Mouse (Mus musculus) liver, embryonic 14.5 days (tissue): ENCODE results near the gene Ypel4. TPM values are rescaled to one million over a fixed set of nuclear protein-coding genes. Genes with fewer than 3 reads are reported as not detected.

Source experiments
- ATAC-seq: fragments of 200-750 bp; cut with Nextera tagmentation; 2 replicates; pipeline ENCODE4 v1.8.0; 2017; ENCODE audit warnings: moderate number of reproducible peaks, mild to moderate bottlenecking, moderate library complexity; ENCODE audit not compliant: insufficient read depth
- DNase-seq, 3 experiments: peaks; one replicate each; pipeline ENCODE4 v3.0.0-alpha.2; 2012 to 2013; ENCODE audit warnings: low read depth in 3 of 3, low spot score in 3 of 3
- H3K27ac ChIP-seq: fragments of 300-500 bp; sonication (generic); 2 replicates; pipeline ENCODE4 v1.5.1; 2014; ENCODE audit warnings: moderate library complexity, mild to moderate bottlenecking, control low read depth, inconsistent platforms
- H3K27me3 ChIP-seq: fragments of 300-500 bp; sonication (generic); 2 replicates; pipeline ENCODE4 v1.6.1; 2014; ENCODE audit warnings: mild to moderate bottlenecking, low read length, moderate library complexity; ENCODE audit not compliant: control insufficient read depth, insufficient read depth
- H3K36me3 ChIP-seq: fragments of 300-500 bp; sonication (generic); replicated peaks from 2 replicates; pipeline ENCODE4 v1.6.1; 2014; ENCODE audit warnings: low read depth; ENCODE audit not compliant: control insufficient read depth, insufficient read depth
- H3K4me1 ChIP-seq, 2 experiments: fragments of 200-500 bp in 1 of 2; fragments of 300-500 bp in 1 of 2; sonication (generic) in 1 of 2; replicated peaks; 2 replicates each; pipeline ENCODE4 v1.6.1; 2012 to 2014; ENCODE audit warnings: antibody characterized with exemption in 1 of 2, inconsistent platforms in 1 of 2, low read length in 1 of 2; ENCODE audit not compliant: control insufficient read depth in 2 of 2, insufficient read depth in 2 of 2
- H3K4me2 ChIP-seq: fragments of 300-500 bp; sonication (generic); 2 replicates; pipeline ENCODE4 v1.6.1; 2014; ENCODE audit warnings: low read depth, mild to moderate bottlenecking, control low read depth, moderate library complexity
- H3K4me3 ChIP-seq, 2 experiments: fragments of 200-500 bp in 1 of 2; fragments of 300-500 bp in 1 of 2; sonication (generic) in 1 of 2; 2 replicates each; pipeline ENCODE4 v1.5.1; 2012 to 2014; ENCODE audit warnings: low read depth in 2 of 2, low read length in 2 of 2, mild to moderate bottlenecking in 2 of 2, control low read depth in 1 of 2, inconsistent platforms in 1 of 2, moderate library complexity in 1 of 2; ENCODE audit not compliant: insufficient read depth in 1 of 2
- H3K9ac ChIP-seq: fragments of 300-500 bp; sonication (generic); replicated peaks from 2 replicates; pipeline ENCODE4 v1.6.1; 2014; ENCODE audit warnings: mild to moderate bottlenecking, control low read depth, moderate library complexity
- H3K9me3 ChIP-seq: fragments of 300-500 bp; sonication (generic); 2 replicates; pipeline ENCODE4 v1.6.1; 2016; ENCODE audit warnings: low read length, mixed read lengths; ENCODE audit not compliant: control insufficient read depth
- CTCF ChIP-seq: IDR thresholded peaks from 2 replicates; pipeline ENCODE4 v1.5.1; 2016; ENCODE audit warnings: antibody characterized with exemption, low read depth, control low read depth
- EP300 ChIP-seq: IDR thresholded peaks from 2 replicates; pipeline ENCODE4 v1.6.1; 2016; ENCODE audit warnings: antibody characterized with exemption, low read depth
- WGBS: fragments of 180-500 bp; shearing (Covaris S2); extraction: QIAGEN DNeasy Blood & Tissue Kit; methylation state at CpG from one replicate; pipeline ENCODE4 v1.1.7; 2014; ENCODE audit not compliant: insufficient replicate concordance; 5-methylcytosine and 5-hydroxymethylcytosine counted together
- polyA plus RNA-seq, 2 experiments: library from polyadenylated mRNA; depleted of rRNA in 1 of 2; stranded (reverse) in 1 of 2; unstranded in 1 of 2; fragments of >200 nt; fragmentation: Nextera tagmentation in 1 of 2; extraction: Ambion mirVana in 1 of 2; gene quantifications; 2 replicates each; pipeline versions ENCODE4 v1.2.1 to v1.2.3; 2012 to 2014

The Ypel4 gene
- polyA plus RNA-seq (2012; rRNA removed) (122 and 145 TPM in 2 replicates), polyA plus RNA-seq (2014; fragmentation: Nextera tagmentation; extraction: Ambion mirVana) (53.4 and 58.1 TPM in 2 replicates)

DNA sequence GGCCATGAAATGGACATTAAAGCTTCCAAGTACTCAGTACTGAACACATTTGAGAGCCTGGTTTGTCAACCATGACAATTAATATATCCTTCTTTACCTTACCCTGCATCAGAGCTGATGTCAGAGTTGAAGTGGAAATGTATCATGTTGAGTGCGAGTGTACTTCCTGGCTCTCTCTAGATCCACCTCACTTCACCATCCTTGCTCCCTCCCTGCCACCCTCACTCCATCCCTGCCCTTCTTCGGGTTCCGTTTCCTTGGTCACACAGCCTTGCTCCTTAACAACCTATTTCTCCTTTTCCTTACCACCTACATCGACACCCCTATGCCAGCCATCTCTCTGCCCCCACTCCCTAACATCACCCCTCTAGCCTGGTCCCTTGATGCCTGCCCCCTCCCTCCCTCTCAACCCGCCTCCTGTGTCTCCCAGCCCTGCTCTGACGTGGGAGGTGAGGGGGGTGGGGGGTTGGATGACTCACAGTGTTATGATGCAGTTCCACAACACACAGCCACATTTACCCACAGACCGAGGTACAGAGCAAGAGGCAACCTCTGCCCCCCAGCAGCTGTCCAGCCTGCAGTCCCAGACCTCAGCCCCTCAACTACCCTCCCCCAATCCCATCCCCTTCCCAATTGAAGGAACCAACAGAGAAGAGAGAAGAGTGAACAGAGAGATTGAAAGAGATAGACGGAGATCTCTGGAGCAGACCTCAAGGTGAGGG is at the start of gene Ypel4:
TSS of gene Ypel4 (plus strand) at position 480 of the 722 bp plus-strand sequence.
- WGBS: 5% methylated on average over 8 of the region's 8 CpGs
- peaks cover 8% of the 10 kb centered on the region for H3K27me3 ChIP-seq
- TF ChIP-seq EP300: no peak
- TF ChIP-seq CTCF: no peak
- peaks cover 63 to 78% of the 10 kb centered on the region in 2 experiments for H3K4me1 ChIP-seq
- H3K4me3 ChIP-seq: peak within 1 kb of the TSS; percentile 86 to 99
- peak within 1 kb of the TSS; percentile 86 for H3K9ac ChIP-seq
- peaks cover 32% of the 10 kb centered on the region for H3K36me3 ChIP-seq
- peak within 1 kb of the TSS; percentile 100 for H3K27ac ChIP-seq
- DNase-seq (peak in 1 of 3 experiments; percentile 60), ATAC-seq (peak; percentile 60)
- peak within 1 kb of the TSS; percentile 95 for H3K4me2 ChIP-seq
- no peaks in the 10 kb centered on the region for H3K9me3 ChIP-seq

- peaks cover 6 to 11% of the 10 kb centered on the region in 2 experiments for H3K4me1 ChIP-seq
- TF ChIP-seq EP300 (peak; percentile 37; the same call in 1 of the 2 replicates), CTCF (no peak)
- no peak overlapping the region for H3K4me3 ChIP-seq
- no peak for ATAC-seq
- no peaks in the 10 kb centered on the region for H3K9me3 ChIP-seq
- DNase-seq: no peak
- no peaks in the 10 kb centered on the region for H3K27me3 ChIP-seq
- no peak overlapping the region for H3K9ac ChIP-seq
- peaks cover 84% of the 10 kb centered on the region for H3K36me3 ChIP-seq
- no peak overlapping the region; the same call in 1 of the 2 replicates for H3K27ac ChIP-seq
- 62% methylated on average over 2 of the region's 2 CpGs for WGBS
- H3K4me2 ChIP-seq: no peak overlapping the region
Measured at GRCm38 (mm10) chr2:84688080-84688844, 45.6 kb upstream of the Ypel4 start.

DNA sequence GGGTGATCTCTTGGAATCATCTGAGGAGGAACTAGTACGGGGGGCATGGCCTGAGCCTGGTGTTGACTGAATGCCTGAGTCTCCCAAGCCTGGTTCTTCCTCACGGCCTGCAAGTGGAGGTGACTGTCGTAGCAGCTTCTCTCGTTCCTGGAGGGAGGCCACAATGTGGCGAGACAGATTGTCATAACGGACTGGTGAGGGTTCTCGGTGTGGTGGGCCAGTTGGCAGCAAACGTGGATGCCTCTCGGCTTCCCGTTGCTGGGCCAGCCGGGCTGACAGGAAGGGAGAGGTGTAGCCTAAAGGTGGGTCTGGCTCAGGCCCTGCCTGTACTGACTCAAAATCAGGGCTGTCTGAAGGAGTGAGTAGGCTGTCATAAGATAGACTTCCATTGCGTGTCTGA is 43.8 kb upstream of the Ypel4 start:
- H3K9me3 ChIP-seq: no peaks in the 10 kb centered on the region
- TF ChIP-seq EP300 (no peak), CTCF (no peak)
- H3K27ac ChIP-seq: no peak overlapping the region
- H3K36me3 ChIP-seq: peaks cover 91% of the 10 kb centered on the region
- DNase-seq: no peak
- H3K4me1 ChIP-seq: peaks cover 0 to 7% of the 10 kb centered on the region in 2 experiments; a peak in 3 of 4 replicates
- 84% methylated on average over 12 of the region's 12 CpGs for WGBS
- no peak overlapping the region for H3K4me2 ChIP-seq
- H3K27me3 ChIP-seq: no peaks in the 10 kb centered on the region
- H3K9ac ChIP-seq: no peak overlapping the region
- no peak overlapping the region for H3K4me3 ChIP-seq
- ATAC-seq: no peak

DNA sequence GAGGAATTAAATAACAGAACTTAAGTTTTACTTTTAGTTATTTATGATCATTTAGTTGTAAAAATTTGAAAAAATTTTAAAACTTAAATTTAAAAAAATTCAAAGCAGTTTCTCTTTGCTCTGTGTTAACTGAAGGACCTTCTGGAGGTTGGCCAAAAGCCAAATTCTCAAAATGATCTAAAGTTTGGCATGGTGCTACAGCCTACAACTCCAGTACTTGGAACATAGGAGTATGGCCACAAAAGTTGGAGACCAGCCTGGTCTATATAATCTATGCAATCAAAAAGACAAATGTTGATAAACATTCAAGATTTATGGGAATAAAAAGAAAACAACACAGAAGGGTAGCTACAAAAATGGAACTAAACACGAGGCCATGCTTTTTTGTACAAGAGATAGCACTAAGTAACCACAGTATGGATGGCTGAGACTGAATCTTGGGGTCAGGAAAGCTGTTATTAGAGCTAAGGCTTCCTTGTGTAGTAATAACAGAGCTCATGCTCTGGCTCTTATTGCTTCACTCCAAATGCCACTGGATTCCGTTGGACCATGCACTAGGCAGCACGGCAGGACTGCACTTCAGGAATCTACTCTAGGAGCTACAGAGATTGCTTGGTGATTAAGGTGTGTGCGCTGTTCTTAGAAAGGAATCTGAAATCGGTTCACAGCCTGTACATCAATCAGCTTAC is 38.7 kb upstream of the Ypel4 start:
- Histone ChIP-seq H3K36me3 (peaks cover 83% of the 10 kb centered on the region), H3K4me2 (no peak overlapping the region), H3K27ac (no peak overlapping the region), H3K9ac (no peak overlapping the region), H3K4me3 (no peak overlapping the region), H3K27me3 (no peaks in the 10 kb centered on the region), H3K4me1 (no peaks in the 10 kb centered on the region), H3K9me3 (no peaks in the 10 kb centered on the region)
- DNase-seq: no peak
- WGBS: 88% methylated on average over 5 of the region's 5 CpGs
- TF ChIP-seq CTCF: no peak
- no peak for ATAC-seq

DNA sequence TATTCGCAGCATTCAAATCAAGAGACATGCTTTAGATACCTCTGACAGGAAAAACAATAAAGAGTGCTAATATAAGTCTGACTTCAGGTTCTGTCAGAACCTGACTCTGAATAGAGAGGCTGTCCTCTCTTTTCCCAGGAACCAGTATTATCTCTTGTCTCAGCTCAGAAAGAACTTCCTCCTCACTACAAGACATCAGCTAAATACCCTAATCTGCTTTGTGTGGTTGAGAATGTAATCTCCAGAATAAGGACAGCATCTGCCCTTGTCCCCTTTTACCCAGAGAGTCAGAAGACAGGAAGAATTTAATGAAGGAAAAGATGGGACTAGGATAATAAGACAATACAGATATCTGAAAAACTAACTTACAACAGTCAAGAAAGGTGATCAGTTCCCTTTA is 30.4 kb upstream of the Ypel4 start:
- ATAC-seq: no peak

More for the DNA sequence above, 30.4 kb upstream of the Ypel4 start:
- Histone ChIP-seq H3K36me3 (peaks cover 51% of the 10 kb centered on the region), H3K27me3 (no peaks in the 10 kb centered on the region), H3K4me3 (no peak overlapping the region), H3K27ac (no peak overlapping the region), H3K9me3 (no peaks in the 10 kb centered on the region), H3K4me1 (peaks cover 5 to 6% of the 10 kb centered on the region in 2 experiments), H3K4me2 (no peak overlapping the region), H3K9ac (no peak overlapping the region)
- TF ChIP-seq EP300 (no peak), CTCF (no peak)
- no peak for DNase-seq
- WGBS: 59% methylated on average over 1 of the region's 1 CpGs
